ENCODE assay signal across 9 mouse cellular contexts in genomic region chr6:128168785-128169679, GRCm38 (mm10). TPM values are rescaled to one million over a fixed set of nuclear protein-coding genes. Genes with fewer than 3 reads are reported as not detected.
DNase-seq lines count a peak whose midpoint lies in the region; ATAC-seq and TF ChIP-seq lines count a peak whose summit lies in the region.
"Had no signal": no experiment of that assay in that cellular context is flagged by ENCODE, and none has a peak within 500 bp of the region (broad histone marks: within the 10 kb centered on the region; RNA-seq: fewer than 3 reads in every experiment).

No protein-coding gene starts in this region.

- H3K4me3 ChIP-seq in heart, embryonic 10.5 days = no peak overlapping the region
- no peak overlapping the region for H3K4me3 ChIP-seq in lung, embryonic 14.5 days (ENCODE audit: low read depth, low read length)
- H3K4me3 ChIP-seq: hindbrain, embryonic 15.5 days had no signal

- H3K4me2 ChIP-seq in lung, embryonic 14.5 days = no peak overlapping the region
- H3K4me2 ChIP-seq: hindbrain, embryonic 15.5 days had no signal

- no peak overlapping the region for H3K9ac ChIP-seq in lung, embryonic 14.5 days
- H3K9ac ChIP-seq: hindbrain, embryonic 15.5 days had no signal

- H3K9me3 ChIP-seq in heart, embryonic 10.5 days = no peaks in the 10 kb centered on the region
- no peaks in the 10 kb centered on the region for H3K9me3 ChIP-seq in lung, embryonic 14.5 days (ENCODE audit: low read depth, low read length)
- H3K9me3 ChIP-seq: hindbrain, embryonic 15.5 days had no signal

- DNase-seq in heart, adult 18-20 months = peak; percentile 44 to 68
- no peak for DNase-seq in heart, embryonic 10.5 days (ENCODE audit: low spot score)
- DNase-seq in right cerebral cortex, postnatal 14 days = peak; percentile 30
- DNase-seq in right cerebral cortex, postnatal 36 days (ENCODE audit: low spot score in 2 of 2) = no peak
- peak; percentile 33 for DNase-seq in embryo, embryonic 9.5 days (ENCODE audit: extremely low spot score)
- DNase-seq in lung, embryonic 14.5 days = peak; percentile 64
- DNase-seq in frontal cortex, postnatal 10 days (ENCODE audit: low spot score in 2 of 2) = no peak
- no peak for DNase-seq in thymus, adult 18-20 months

- no peak overlapping the region for H3K27ac ChIP-seq in heart, embryonic 10.5 days
- no peak overlapping the region for H3K27ac ChIP-seq in lung, embryonic 14.5 days (ENCODE audit: low read depth)
- H3K27ac ChIP-seq: hindbrain, embryonic 15.5 days had no signal

- WGBS in heart, embryonic 10.5 days = 58% methylated on average over 6 of the region's 6 CpGs
- WGBS in lung, embryonic 14.5 days = 44% methylated on average over 6 of the region's 6 CpGs

- 0 out of 2 replicates have a peak, but pooled peaks cover 9% of the 10 kb centered on the region for H3K4me1 ChIP-seq in heart, embryonic 10.5 days
- 0 out of 2 replicates have a peak, but pooled peaks cover 2% of the 10 kb centered on the region for H3K4me1 ChIP-seq in lung, embryonic 14.5 days (ENCODE audit: insufficient read depth)
- H3K4me1 ChIP-seq: hindbrain, embryonic 15.5 days had no signal

- no peaks in the 10 kb centered on the region for H3K36me3 ChIP-seq in heart, embryonic 10.5 days
- no peaks in the 10 kb centered on the region for H3K36me3 ChIP-seq in lung, embryonic 14.5 days (ENCODE audit: insufficient read depth)
- H3K36me3 ChIP-seq: hindbrain, embryonic 15.5 days had no signal

- peak; percentile 58; the same call in 1 of the 2 replicates for ATAC-seq in lung, embryonic 14.5 days (ENCODE audit: insufficient read depth)

- TF ChIP-seq CTCF in lung, embryonic 14.5 days (IDR thresholded peaks at IDR 0.05; ENCODE audit: low read depth) = peak; percentile 65

- H3K27me3 ChIP-seq in heart, embryonic 10.5 days (ENCODE audit: insufficient read depth, poor library complexity, severe bottlenecking) = no peaks in the 10 kb centered on the region
- no peaks in the 10 kb centered on the region for H3K27me3 ChIP-seq in lung, embryonic 14.5 days (ENCODE audit: insufficient read depth, low read length)
- H3K27me3 ChIP-seq: hindbrain, embryonic 15.5 days had no signal

RNA-seq across cellular contexts. Expression of gene Tspan9, which starts 25.6 kb away (rescaled TPM):
- total RNA-seq in heart, adult 18-20 months (2021) = 100 to 1,000 TPM in 1 of 2 experiments, 10 to 100 TPM in 1; 83.1 to 104 TPM
- 111 and 177 TPM in 2 replicates for polyA plus RNA-seq in heart, embryonic 10.5 days (2016; fragmentation: Nextera tagmentation; extraction: Ambion mirVana)
- polyA plus RNA-seq in lung, embryonic 14.5 days (2014; fragmentation: Nextera tagmentation; extraction: Ambion mirVana) = 118 and 121 TPM in 2 replicates

Comparison
In these comparisons a context has a peak if more than half of its experiments do, and no peak if none do; other contexts are left out.
1. DNase-seq: peak in heart, adult 18-20 months (2 of 2), right cerebral cortex, postnatal 14 days (single experiment), embryo, embryonic 9.5 days (single experiment) and lung, embryonic 14.5 days (single experiment); none in heart, embryonic 10.5 days (single experiment), right cerebral cortex, postnatal 36 days (0 of 2), frontal cortex, postnatal 10 days (0 of 2) and thymus, adult 18-20 months (0 of 2).